Mouse (Mus musculus): ENCODE data around the gene Nudt22. TPM values are rescaled to one million over a fixed set of nuclear protein-coding genes. Genes with fewer than 3 reads are reported as not detected.
A peak's percentile ranks its signal among the peaks of the same experiment; 100 is the strongest.

Nudt22 gene
- polyA plus RNA-seq, 1 experiment from 2014 or later = 19.6 TPM

- Histone ChIP-seq H3K4me2 (ENCODE audit: low read depth) (no peak overlapping the region), H3K27ac (ENCODE audit: low read depth, low read length) (no peak overlapping the region), H3K4me1 (ENCODE audit: control insufficient read depth, insufficient read depth, low read length) (no peaks in the 10 kb centered on the region), H3K9ac (ENCODE audit: low read length) (no peak overlapping the region), H3K4me3 (ENCODE audit: low read depth, low read length) (no peak overlapping the region), H3K36me3 (ENCODE audit: control insufficient read depth, insufficient read depth, low read length) (peaks cover 50% of the 10 kb centered on the region), H3K9me3 (ENCODE audit: control insufficient read depth, low read length) (no peaks in the 10 kb centered on the region), H3K27me3 (ENCODE audit: control insufficient read depth, insufficient read depth, low read length) (no peaks in the 10 kb centered on the region)
- 96% methylated on average over 5 of the region's 5 CpGs for WGBS
- DNase-seq (ENCODE audit: low spot score) = no peak
- no peak for ATAC-seq (ENCODE audit: insufficient read depth, low FRiP score, low TSS enrichment)
These were observed 33.6 kb upstream of the Nudt22 start for GRCm38 (mm10) chr19:7029531-7029930.

GRCm38 (mm10) chr19:7020224-7020641 lies 24.3 kb upstream of the Nudt22 start:
- H3K9me3 ChIP-seq (ENCODE audit: control insufficient read depth, low read length) = no peaks in the 10 kb centered on the region
- H3K9ac ChIP-seq (ENCODE audit: low read length) = no peak overlapping the region
- ATAC-seq (ENCODE audit: insufficient read depth, low FRiP score, low TSS enrichment) = no peak
- peaks cover 41% of the 10 kb centered on the region for H3K36me3 ChIP-seq (ENCODE audit: control insufficient read depth, insufficient read depth, low read length)
- DNase-seq (ENCODE audit: low spot score) = peak; percentile 53
- WGBS = 51% methylated on average over 3 of the region's 3 CpGs
- H3K4me3 ChIP-seq (ENCODE audit: low read depth, low read length) = no peak overlapping the region
- no peak overlapping the region for H3K4me2 ChIP-seq (ENCODE audit: low read depth)
- no peaks in the 10 kb centered on the region for H3K27me3 ChIP-seq (ENCODE audit: control insufficient read depth, insufficient read depth, low read length)
- H3K4me1 ChIP-seq (ENCODE audit: control insufficient read depth, insufficient read depth, low read length) = no peaks in the 10 kb centered on the region
- no peak overlapping the region for H3K27ac ChIP-seq (ENCODE audit: low read depth, low read length)

GRCm38 (mm10) chr19:7019191-7019590 lies 23.3 kb upstream of the Nudt22 start, which contains the start of gene Fermt3:
Gene Fermt3 (minus strand): TSS chr19:7019469.
- no peak for ATAC-seq (ENCODE audit: insufficient read depth, low FRiP score, low TSS enrichment)
- H3K4me1 ChIP-seq (ENCODE audit: control insufficient read depth, insufficient read depth, low read length) = no peaks in the 10 kb centered on the region
- no peak within 1 kb of the TSS for H3K27ac ChIP-seq (ENCODE audit: low read depth, low read length)
- WGBS = 91% methylated on average over 5 of the region's 5 CpGs
- H3K27me3 ChIP-seq (ENCODE audit: control insufficient read depth, insufficient read depth, low read length) = no peaks in the 10 kb centered on the region
- 0 out of 2 replicates have a peak within 1 kb of the TSS, but pooled peaks have one; percentile 2 for H3K4me2 ChIP-seq (ENCODE audit: low read depth)
- H3K9ac ChIP-seq (ENCODE audit: low read length) = no peak within 1 kb of the TSS
- peaks cover 33% of the 10 kb centered on the region for H3K36me3 ChIP-seq (ENCODE audit: control insufficient read depth, insufficient read depth, low read length)
- no peak for DNase-seq (ENCODE audit: low spot score)
- no peak within 1 kb of the TSS for H3K4me3 ChIP-seq (ENCODE audit: low read depth, low read length)
- no peaks in the 10 kb centered on the region for H3K9me3 ChIP-seq (ENCODE audit: control insufficient read depth, low read length)

- H3K27me3 ChIP-seq (ENCODE audit: control insufficient read depth, insufficient read depth, low read length) = no peaks in the 10 kb centered on the region
- H3K4me1 ChIP-seq (ENCODE audit: control insufficient read depth, insufficient read depth, low read length) = no peaks in the 10 kb centered on the region
- no peak overlapping the region for H3K4me3 ChIP-seq (ENCODE audit: low read depth, low read length)
- H3K36me3 ChIP-seq (ENCODE audit: control insufficient read depth, insufficient read depth, low read length) = peaks cover 33% of the 10 kb centered on the region
- H3K4me2 ChIP-seq (ENCODE audit: low read depth) = 0 out of 2 replicates have a peak overlapping the region, but pooled peaks have one; percentile 2
- no peak overlapping the region for H3K9ac ChIP-seq (ENCODE audit: low read length)
- DNase-seq (ENCODE audit: low spot score) (no peak), ATAC-seq (ENCODE audit: insufficient read depth, low FRiP score, low TSS enrichment) (no peak)
- 92% methylated on average over 11 of the region's 11 CpGs for WGBS
- no peaks in the 10 kb centered on the region for H3K9me3 ChIP-seq (ENCODE audit: control insufficient read depth, low read length)
- H3K27ac ChIP-seq (ENCODE audit: low read depth, low read length) = no peak overlapping the region
These were observed 22.6 kb upstream of the Nudt22 start for GRCm38 (mm10) chr19:7018546-7018945.

- 85% methylated on average over 12 of the region's 12 CpGs for WGBS
These were observed 21.9 kb upstream of the Nudt22 start for GRCm38 (mm10) chr19:7017541-7018457.

GRCm38 (mm10) chr19:7014481-7015135 lies 18.7 kb upstream of the Nudt22 start:
- Histone ChIP-seq H3K27me3 (ENCODE audit: control insufficient read depth, insufficient read depth, low read length) (no peaks in the 10 kb centered on the region), H3K36me3 (ENCODE audit: control insufficient read depth, insufficient read depth, low read length) (peaks cover 5% of the 10 kb centered on the region)

More at GRCm38 (mm10) chr19:7017541-7018457, 21.9 kb upstream of the Nudt22 start:
- no peak overlapping the region for H3K4me3 ChIP-seq (ENCODE audit: low read depth, low read length)
- no peaks in the 10 kb centered on the region for H3K9me3 ChIP-seq (ENCODE audit: control insufficient read depth, low read length)
- ATAC-seq (ENCODE audit: insufficient read depth, low FRiP score, low TSS enrichment) = no peak
- DNase-seq (ENCODE audit: low spot score) = no peak
- H3K4me1 ChIP-seq (ENCODE audit: control insufficient read depth, insufficient read depth, low read length) = no peaks in the 10 kb centered on the region
- no peak overlapping the region for H3K9ac ChIP-seq (ENCODE audit: low read length)
- no peak overlapping the region for H3K4me2 ChIP-seq (ENCODE audit: low read depth)
- no peak overlapping the region for H3K27ac ChIP-seq (ENCODE audit: low read depth, low read length)
- no peaks in the 10 kb centered on the region for H3K27me3 ChIP-seq (ENCODE audit: control insufficient read depth, insufficient read depth, low read length)
- peaks cover 29% of the 10 kb centered on the region for H3K36me3 ChIP-seq (ENCODE audit: control insufficient read depth, insufficient read depth, low read length)

GRCm38 (mm10) chr19:7013984-7014383 lies 18.1 kb upstream of the Nudt22 start:
- no peaks in the 10 kb centered on the region for H3K27me3 ChIP-seq (ENCODE audit: control insufficient read depth, insufficient read depth, low read length)
- ATAC-seq (ENCODE audit: insufficient read depth, low FRiP score, low TSS enrichment) (no peak), DNase-seq (ENCODE audit: low spot score) (no peak)
- no peak overlapping the region for H3K4me3 ChIP-seq (ENCODE audit: low read depth, low read length)
- WGBS = 85% methylated on average over 9 of the region's 9 CpGs
- H3K4me1 ChIP-seq (ENCODE audit: control insufficient read depth, insufficient read depth, low read length) = no peaks in the 10 kb centered on the region
- H3K9ac ChIP-seq (ENCODE audit: low read length) = no peak overlapping the region
- H3K4me2 ChIP-seq (ENCODE audit: low read depth) = no peak overlapping the region
- H3K27ac ChIP-seq (ENCODE audit: low read depth, low read length) = no peak overlapping the region
- no peaks in the 10 kb centered on the region for H3K9me3 ChIP-seq (ENCODE audit: control insufficient read depth, low read length)
- peaks cover 4% of the 10 kb centered on the region for H3K36me3 ChIP-seq (ENCODE audit: control insufficient read depth, insufficient read depth, low read length)

More at GRCm38 (mm10) chr19:7014481-7015135, 18.7 kb upstream of the Nudt22 start:
- H3K27ac ChIP-seq (ENCODE audit: low read depth, low read length) = no peak overlapping the region
- 90% methylated on average over 20 of the region's 20 CpGs for WGBS
- H3K9ac ChIP-seq (ENCODE audit: low read length) = no peak overlapping the region
- H3K4me3 ChIP-seq (ENCODE audit: low read depth, low read length) = no peak overlapping the region
- H3K4me1 ChIP-seq (ENCODE audit: control insufficient read depth, insufficient read depth, low read length) = no peaks in the 10 kb centered on the region
- DNase-seq (ENCODE audit: low spot score) = no peak
- no peak for ATAC-seq (ENCODE audit: insufficient read depth, low FRiP score, low TSS enrichment)
- H3K4me2 ChIP-seq (ENCODE audit: low read depth) = no peak overlapping the region
- no peaks in the 10 kb centered on the region for H3K9me3 ChIP-seq (ENCODE audit: control insufficient read depth, low read length)

GRCm38 (mm10) chr19:7012426-7012825 lies 16.5 kb upstream of the Nudt22 start:
- 65% methylated on average over 4 of the region's 4 CpGs for WGBS
- Histone ChIP-seq H3K27ac (ENCODE audit: low read depth, low read length) (no peak overlapping the region), H3K4me3 (ENCODE audit: low read depth, low read length) (no peak overlapping the region), H3K4me1 (ENCODE audit: control insufficient read depth, insufficient read depth, low read length) (no peaks in the 10 kb centered on the region), H3K4me2 (ENCODE audit: low read depth) (no peak overlapping the region), H3K36me3 (ENCODE audit: control insufficient read depth, insufficient read depth, low read length) (peaks cover 2% of the 10 kb centered on the region), H3K9me3 (ENCODE audit: control insufficient read depth, low read length) (no peaks in the 10 kb centered on the region), H3K9ac (ENCODE audit: low read length) (no peak overlapping the region), H3K27me3 (ENCODE audit: control insufficient read depth, insufficient read depth, low read length) (no peaks in the 10 kb centered on the region)
- no peak for DNase-seq (ENCODE audit: low spot score)
- ATAC-seq (ENCODE audit: insufficient read depth, low FRiP score, low TSS enrichment) = no peak
